Mouse (Mus musculus): Measurements from ENCODE around the gene Htra3. TPM values are rescaled to one million over a fixed set of nuclear protein-coding genes. Genes with fewer than 3 reads are reported as not detected.

Htra3 gene
- polyA plus RNA-seq, 1 experiment from 2014 or later: 39.4 TPM

- Histone ChIP-seq H3K4me1 (replicated peaks; ENCODE audit: control insufficient read depth, insufficient read depth) (no peaks in the 10 kb centered on the region), H3K36me3 (ENCODE audit: control insufficient read depth, insufficient read depth, low read length) (no peaks in the 10 kb centered on the region), H3K9me3 (ENCODE audit: control insufficient read depth, low read length) (no peaks in the 10 kb centered on the region), H3K9ac (ENCODE audit: low read length) (no peak overlapping the region), H3K27ac (replicated peaks) (peak overlapping the region; percentile 49), H3K4me3 (ENCODE audit: low read depth, low read length) (no peak overlapping the region), H3K4me2 (replicated peaks; ENCODE audit: low read depth) (no peak overlapping the region), H3K27me3 (ENCODE audit: control insufficient read depth, insufficient read depth, low read length) (no peaks in the 10 kb centered on the region)
- peak; percentile 81 for DNase-seq (ENCODE audit: low spot score)
- 32% methylated on average over 4 of the region's 4 CpGs for WGBS
- ATAC-seq (ENCODE audit: low FRiP score, low TSS enrichment): peak; percentile 79
- no peak for TF ChIP-seq EP300 (optimal IDR thresholded peaks at IDR 0.05)
- peak; percentile 75 for TF ChIP-seq CTCF (IDR thresholded peaks at IDR 0.05; ENCODE audit: low read depth)
Observed at GRCm38 (mm10) chr5:35717946-35718345, 38.4 kb upstream of the Htra3 start.

DNA sequence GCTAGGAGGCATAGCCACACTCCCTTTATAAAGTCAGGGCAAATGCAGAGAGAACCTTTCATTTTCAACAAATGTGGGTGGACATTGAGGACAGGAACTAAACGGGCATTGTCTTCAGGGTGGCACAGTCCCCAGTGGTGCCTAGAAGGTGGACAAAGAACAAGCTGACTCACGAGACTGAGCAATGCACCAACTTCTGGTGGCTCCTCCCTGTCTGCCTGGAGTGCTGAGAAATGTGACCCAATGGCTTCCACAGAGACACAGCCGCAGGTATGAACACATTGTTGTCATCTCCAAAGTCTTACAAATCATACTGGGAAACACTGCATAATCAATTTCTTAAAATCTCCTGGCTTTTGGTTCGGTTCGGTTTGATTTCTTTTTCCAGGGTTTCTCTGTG lies 37.9 kb upstream of the Htra3 start:
- H3K4me1 ChIP-seq (replicated peaks; ENCODE audit: control insufficient read depth, insufficient read depth): no peaks in the 10 kb centered on the region
- DNase-seq (ENCODE audit: low spot score): no peak
- no peaks in the 10 kb centered on the region for H3K36me3 ChIP-seq (ENCODE audit: control insufficient read depth, insufficient read depth, low read length)
- ATAC-seq (ENCODE audit: low FRiP score, low TSS enrichment): no peak
- no peak overlapping the region for H3K4me2 ChIP-seq (replicated peaks; ENCODE audit: low read depth)
- WGBS: 75% methylated on average over 5 of the region's 5 CpGs
- H3K4me3 ChIP-seq (ENCODE audit: low read depth, low read length): no peak overlapping the region
- H3K27me3 ChIP-seq (ENCODE audit: control insufficient read depth, insufficient read depth, low read length): no peaks in the 10 kb centered on the region
- no peak overlapping the region for H3K9ac ChIP-seq (ENCODE audit: low read length)
- H3K27ac ChIP-seq (replicated peaks): no peak overlapping the region; the same call in 1 of the 2 replicates
- no peaks in the 10 kb centered on the region for H3K9me3 ChIP-seq (ENCODE audit: control insufficient read depth, low read length)
- TF ChIP-seq EP300 (optimal IDR thresholded peaks at IDR 0.05) (no peak), CTCF (IDR thresholded peaks at IDR 0.05; ENCODE audit: low read depth) (no peak)

DNA sequence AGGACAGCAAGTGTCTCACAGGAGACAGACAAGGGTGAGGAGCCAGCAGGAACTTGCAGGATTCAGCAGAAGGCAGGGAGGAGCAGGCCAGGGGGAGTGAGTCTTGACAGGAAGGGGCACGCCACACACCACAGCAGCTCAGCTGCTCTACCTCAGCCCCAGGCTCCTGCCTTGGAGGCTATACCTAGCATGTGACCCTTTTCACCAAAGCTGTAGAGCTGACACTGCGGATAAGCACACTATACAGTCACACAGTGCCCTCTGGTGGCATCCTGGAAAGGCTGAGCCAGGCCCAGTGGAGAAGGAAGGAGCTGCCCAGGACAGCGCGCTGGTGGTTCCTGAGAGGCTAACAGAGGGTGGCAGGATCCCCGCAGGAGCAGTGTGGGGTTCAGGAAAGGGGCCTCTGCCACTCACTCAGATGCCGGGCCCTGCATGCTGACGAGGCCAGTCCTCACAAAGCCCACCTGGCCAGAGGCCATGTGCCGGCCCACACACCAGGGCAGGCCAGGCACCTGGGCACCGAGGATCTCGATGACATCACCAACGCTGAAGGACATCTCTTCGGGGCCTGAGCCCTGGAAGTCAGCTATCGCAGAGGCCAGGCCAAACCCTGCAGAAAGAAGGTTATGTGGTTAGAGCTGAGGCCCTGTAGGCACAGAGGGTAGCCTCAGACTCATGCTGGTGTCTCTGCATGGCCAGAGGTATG lies 34.2 kb upstream of the Htra3 start:
- TF ChIP-seq CTCF (IDR thresholded peaks at IDR 0.05; ENCODE audit: low read depth) (peak; percentile 98), EP300 (optimal IDR thresholded peaks at IDR 0.05) (no peak)
- no peak overlapping the region for H3K4me2 ChIP-seq (replicated peaks; ENCODE audit: low read depth)
- H3K27me3 ChIP-seq (ENCODE audit: control insufficient read depth, insufficient read depth, low read length): no peaks in the 10 kb centered on the region
- peak; percentile 79 for ATAC-seq (ENCODE audit: low FRiP score, low TSS enrichment)
- no peak overlapping the region for H3K27ac ChIP-seq (replicated peaks)
- H3K4me3 ChIP-seq (ENCODE audit: low read depth, low read length): no peak overlapping the region
- peak; percentile 87 for DNase-seq (ENCODE audit: low spot score)
- no peaks in the 10 kb centered on the region for H3K36me3 ChIP-seq (ENCODE audit: control insufficient read depth, insufficient read depth, low read length)
- WGBS: 46% methylated on average over 13 of the region's 13 CpGs
- no peaks in the 10 kb centered on the region for H3K4me1 ChIP-seq (replicated peaks; ENCODE audit: control insufficient read depth, insufficient read depth)
- H3K9ac ChIP-seq (ENCODE audit: low read length): no peak overlapping the region
- H3K9me3 ChIP-seq (ENCODE audit: control insufficient read depth, low read length): no peaks in the 10 kb centered on the region

DNA sequence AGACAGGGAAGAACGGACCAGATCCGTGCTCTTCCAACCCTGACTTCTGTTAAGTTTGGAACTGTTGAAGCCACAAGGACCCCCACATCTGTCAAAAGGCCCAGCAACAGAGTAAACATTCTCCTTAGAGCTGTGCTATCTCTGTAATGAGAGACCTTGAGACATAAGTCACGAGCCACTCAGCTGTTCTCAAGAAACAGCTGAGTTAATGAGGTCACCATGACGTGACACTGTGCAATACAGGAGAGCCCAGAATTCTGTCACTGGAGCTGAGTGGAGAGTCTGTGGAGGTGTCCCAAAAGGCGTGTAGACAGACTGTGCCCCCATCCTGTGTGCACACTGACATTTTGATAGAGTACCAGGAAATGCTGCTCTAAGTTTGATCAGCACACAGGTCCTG lies 32.9 kb upstream of the Htra3 start:
- H3K4me3 ChIP-seq (ENCODE audit: low read depth, low read length): no peak overlapping the region
- no peaks in the 10 kb centered on the region for H3K36me3 ChIP-seq (ENCODE audit: control insufficient read depth, insufficient read depth, low read length)
- no peak for ATAC-seq (ENCODE audit: low FRiP score, low TSS enrichment)
- TF ChIP-seq EP300 (optimal IDR thresholded peaks at IDR 0.05) (no peak), CTCF (IDR thresholded peaks at IDR 0.05; ENCODE audit: low read depth) (no peak)
- H3K4me1 ChIP-seq (replicated peaks; ENCODE audit: control insufficient read depth, insufficient read depth): no peaks in the 10 kb centered on the region
- no peak overlapping the region for H3K9ac ChIP-seq (ENCODE audit: low read length)
- WGBS: 57% methylated on average over 5 of the region's 5 CpGs
- DNase-seq (ENCODE audit: low spot score): no peak
- H3K4me2 ChIP-seq (replicated peaks; ENCODE audit: low read depth): no peak overlapping the region
- H3K9me3 ChIP-seq (ENCODE audit: control insufficient read depth, low read length): no peaks in the 10 kb centered on the region
- H3K27me3 ChIP-seq (ENCODE audit: control insufficient read depth, insufficient read depth, low read length): no peaks in the 10 kb centered on the region
- no peak overlapping the region for H3K27ac ChIP-seq (replicated peaks)

DNA sequence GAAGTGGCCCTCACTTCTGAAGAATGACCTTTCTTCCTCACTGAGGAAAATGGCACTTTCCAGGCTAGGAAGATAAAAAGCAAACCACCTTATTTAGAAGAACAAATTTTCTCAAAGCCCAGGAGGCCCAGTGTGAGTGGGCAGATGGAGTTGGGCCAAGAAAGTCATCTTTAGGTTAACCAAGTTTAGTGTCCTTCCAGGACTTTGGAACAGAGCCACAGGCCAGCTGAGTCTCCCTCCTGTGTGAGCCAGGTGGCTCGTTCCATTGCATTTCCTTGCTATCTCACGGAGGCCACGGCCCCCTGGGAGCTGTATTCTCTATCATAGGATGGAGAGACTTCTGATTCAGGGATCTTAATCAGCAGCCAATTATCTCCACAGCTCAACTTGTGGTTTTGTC lies 31.3 kb upstream of the Htra3 start:
- H3K4me1 ChIP-seq (replicated peaks; ENCODE audit: control insufficient read depth, insufficient read depth): no peaks in the 10 kb centered on the region
- H3K9ac ChIP-seq (ENCODE audit: low read length): no peak overlapping the region
- H3K4me2 ChIP-seq (replicated peaks; ENCODE audit: low read depth): no peak overlapping the region
- no peaks in the 10 kb centered on the region for H3K36me3 ChIP-seq (ENCODE audit: control insufficient read depth, insufficient read depth, low read length)
- no peak overlapping the region for H3K27ac ChIP-seq (replicated peaks)
- ATAC-seq (ENCODE audit: low FRiP score, low TSS enrichment) (no peak), DNase-seq (ENCODE audit: low spot score) (no peak)
- no peak overlapping the region for H3K4me3 ChIP-seq (ENCODE audit: low read depth, low read length)
- H3K9me3 ChIP-seq (ENCODE audit: control insufficient read depth, low read length): no peaks in the 10 kb centered on the region
- TF ChIP-seq EP300 (optimal IDR thresholded peaks at IDR 0.05) (no peak), CTCF (IDR thresholded peaks at IDR 0.05; ENCODE audit: low read depth) (no peak)
- 74% methylated on average over 3 of the region's 3 CpGs for WGBS
- no peaks in the 10 kb centered on the region for H3K27me3 ChIP-seq (ENCODE audit: control insufficient read depth, insufficient read depth, low read length)

- H3K4me2 ChIP-seq (replicated peaks; ENCODE audit: low read depth): no peak overlapping the region
- no peaks in the 10 kb centered on the region for H3K9me3 ChIP-seq (ENCODE audit: control insufficient read depth, low read length)
- WGBS: 43% methylated on average over 3 of the region's 3 CpGs
- H3K27ac ChIP-seq (replicated peaks): no peak overlapping the region
- no peak for TF ChIP-seq EP300 (optimal IDR thresholded peaks at IDR 0.05)
- TF ChIP-seq CTCF (IDR thresholded peaks at IDR 0.05; ENCODE audit: low read depth): no peak
- ATAC-seq (ENCODE audit: low FRiP score, low TSS enrichment): no peak
- no peak for DNase-seq (ENCODE audit: low spot score)
- H3K36me3 ChIP-seq (ENCODE audit: control insufficient read depth, insufficient read depth, low read length): no peaks in the 10 kb centered on the region
- H3K4me1 ChIP-seq (replicated peaks; ENCODE audit: control insufficient read depth, insufficient read depth): no peaks in the 10 kb centered on the region
- H3K27me3 ChIP-seq (ENCODE audit: control insufficient read depth, insufficient read depth, low read length): no peaks in the 10 kb centered on the region
- no peak overlapping the region for H3K4me3 ChIP-seq (ENCODE audit: low read depth, low read length)
- no peak overlapping the region for H3K9ac ChIP-seq (ENCODE audit: low read length)
Observed at GRCm38 (mm10) chr5:35710481-35710880, 30.9 kb upstream of the Htra3 start.
